Mouse (Mus musculus): ENCODE measurements around the gene Brd4. TPM values are rescaled to one million over a fixed set of nuclear protein-coding genes. Genes with fewer than 3 reads are reported as not detected.

The Brd4 gene
- polyA plus RNA-seq, 1 experiment = 107 TPM

DNA sequence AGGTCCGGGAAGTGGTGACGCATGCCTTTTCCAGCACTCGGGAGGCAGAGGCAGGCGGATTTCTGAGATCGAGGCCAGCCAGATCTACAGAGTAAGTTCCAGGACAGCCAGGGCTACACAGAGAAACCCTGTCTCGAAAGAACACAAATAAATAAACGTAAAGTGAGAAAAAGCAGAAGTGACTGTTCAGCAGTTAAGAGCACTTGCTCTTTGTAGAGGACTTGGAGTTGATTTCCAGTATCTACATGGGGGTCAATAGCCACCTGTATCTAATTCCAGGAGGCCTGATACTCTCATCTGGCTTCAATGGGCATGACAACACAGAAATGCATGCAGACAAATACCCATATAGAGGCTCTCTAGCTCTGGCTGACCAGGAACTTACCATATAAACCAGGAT lies 15.4 kb downstream of the Brd4 start:
- TF ChIP-seq POLR2A (IDR thresholded peaks at IDR 0.05; ENCODE audit: control insufficient read depth, extremely low read depth, insufficient read depth, low read length, poor library complexity) (no peak), CTCF (IDR thresholded peaks at IDR 0.05; ENCODE audit: borderline replicate concordance, control insufficient read depth, extremely low read depth, insufficient read depth, low read length, poor library complexity) (no peak)
- Histone ChIP-seq H3K4me3 (ENCODE audit: control insufficient read depth, insufficient read depth, low read length) (no peak overlapping the region), H3K36me3 (ENCODE audit: control insufficient read depth, insufficient read depth, low read length) (no peaks in the 10 kb centered on the region), H3K4me1 (replicated peaks; ENCODE audit: control insufficient read depth, insufficient read depth, low read length) (no peaks in the 10 kb centered on the region), H3K27ac (ENCODE audit: control insufficient read depth, insufficient read depth, low read length) (no peak overlapping the region), H3K27me3 (ENCODE audit: control insufficient read depth, insufficient read depth, low read length) (no peaks in the 10 kb centered on the region)
- DNase-seq = no peak
- 77% methylated on average over 7 of the region's 7 CpGs for WGBS

DNA sequence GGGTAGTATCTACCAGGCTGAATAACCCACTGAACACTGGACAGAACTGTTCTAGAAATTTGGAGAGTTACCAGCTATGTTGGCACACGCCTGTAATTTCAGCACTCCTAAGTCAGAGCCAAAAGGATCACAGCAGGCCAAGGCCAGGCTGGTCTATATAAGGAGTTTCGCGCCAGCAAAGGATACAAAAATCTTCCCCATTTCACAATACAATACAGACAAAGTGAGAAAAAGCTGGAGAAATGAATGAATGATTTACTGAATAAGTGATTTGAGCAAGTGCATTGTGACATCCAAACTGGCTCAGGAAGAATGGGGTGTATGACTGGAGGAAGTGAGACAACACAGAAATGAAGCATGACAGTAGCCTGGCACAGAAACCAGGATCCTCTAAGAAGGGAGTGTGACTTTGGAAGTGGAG lies 16.0 kb downstream of the Brd4 start:
- whole genome bisulfite sequencing = 97% methylated on average over 3 of the region's 3 CpGs
- no peak overlapping the region for H3K27ac ChIP-seq (ENCODE audit: control insufficient read depth, insufficient read depth, low read length)
- H3K36me3 ChIP-seq (ENCODE audit: control insufficient read depth, insufficient read depth, low read length) = no peaks in the 10 kb centered on the region
- H3K4me3 ChIP-seq (ENCODE audit: control insufficient read depth, insufficient read depth, low read length) = no peak overlapping the region
- no peak for DNase-seq
- no peaks in the 10 kb centered on the region for H3K27me3 ChIP-seq (ENCODE audit: control insufficient read depth, insufficient read depth, low read length)
- TF ChIP-seq POLR2A (IDR thresholded peaks at IDR 0.05; ENCODE audit: control insufficient read depth, extremely low read depth, insufficient read depth, low read length, poor library complexity) = no peak
- TF ChIP-seq CTCF (IDR thresholded peaks at IDR 0.05; ENCODE audit: borderline replicate concordance, control insufficient read depth, extremely low read depth, insufficient read depth, low read length, poor library complexity) = no peak
- H3K4me1 ChIP-seq (replicated peaks; ENCODE audit: control insufficient read depth, insufficient read depth, low read length) = no peaks in the 10 kb centered on the region

- no peak overlapping the region for H3K27ac ChIP-seq (ENCODE audit: control insufficient read depth, insufficient read depth, low read length)
These were observed 16.4 kb downstream of the Brd4 start for GRCm38 (mm10) chr17:32268096-32268495.

GRCm38 (mm10) chr17:32267617-32268016 lies 16.9 kb downstream of the Brd4 start:
- Histone ChIP-seq H3K27me3 (ENCODE audit: control insufficient read depth, insufficient read depth, low read length) (no peaks in the 10 kb centered on the region), H3K36me3 (ENCODE audit: control insufficient read depth, insufficient read depth, low read length) (no peaks in the 10 kb centered on the region), H3K4me3 (ENCODE audit: control insufficient read depth, insufficient read depth, low read length) (no peak overlapping the region), H3K4me1 (replicated peaks; ENCODE audit: control insufficient read depth, insufficient read depth, low read length) (no peaks in the 10 kb centered on the region), H3K27ac (ENCODE audit: control insufficient read depth, insufficient read depth, low read length) (no peak overlapping the region)
- WGBS = 32% methylated on average over 1 of the region's 1 CpGs
- no peak for DNase-seq
- TF ChIP-seq CTCF (IDR thresholded peaks at IDR 0.05; ENCODE audit: borderline replicate concordance, control insufficient read depth, extremely low read depth, insufficient read depth, low read length, poor library complexity) (no peak), POLR2A (IDR thresholded peaks at IDR 0.05; ENCODE audit: control insufficient read depth, extremely low read depth, insufficient read depth, low read length, poor library complexity) (no peak)

More at GRCm38 (mm10) chr17:32268096-32268495, 16.4 kb downstream of the Brd4 start:
- TF ChIP-seq POLR2A (IDR thresholded peaks at IDR 0.05; ENCODE audit: control insufficient read depth, extremely low read depth, insufficient read depth, low read length, poor library complexity) = no peak
- TF ChIP-seq CTCF (IDR thresholded peaks at IDR 0.05; ENCODE audit: borderline replicate concordance, control insufficient read depth, extremely low read depth, insufficient read depth, low read length, poor library complexity) = no peak
- Histone ChIP-seq H3K27me3 (ENCODE audit: control insufficient read depth, insufficient read depth, low read length) (no peaks in the 10 kb centered on the region), H3K4me3 (ENCODE audit: control insufficient read depth, insufficient read depth, low read length) (no peak overlapping the region), H3K4me1 (replicated peaks; ENCODE audit: control insufficient read depth, insufficient read depth, low read length) (no peaks in the 10 kb centered on the region), H3K36me3 (ENCODE audit: control insufficient read depth, insufficient read depth, low read length) (no peaks in the 10 kb centered on the region)
- no peak for DNase-seq
- 75% methylated on average over 2 of the region's 2 CpGs for WGBS

GRCm38 (mm10) chr17:32263672-32264071 lies 20.9 kb downstream of the Brd4 start:
- Histone ChIP-seq H3K36me3 (ENCODE audit: control insufficient read depth, insufficient read depth, low read length) (no peaks in the 10 kb centered on the region), H3K27me3 (ENCODE audit: control insufficient read depth, insufficient read depth, low read length) (no peaks in the 10 kb centered on the region), H3K27ac (ENCODE audit: control insufficient read depth, insufficient read depth, low read length) (no peak overlapping the region), H3K4me1 (replicated peaks; ENCODE audit: control insufficient read depth, insufficient read depth, low read length) (no peaks in the 10 kb centered on the region), H3K4me3 (ENCODE audit: control insufficient read depth, insufficient read depth, low read length) (no peak overlapping the region)
- DNase-seq = no peak
- no peak for TF ChIP-seq CTCF (IDR thresholded peaks at IDR 0.05; ENCODE audit: borderline replicate concordance, control insufficient read depth, extremely low read depth, insufficient read depth, low read length, poor library complexity)
- TF ChIP-seq POLR2A (IDR thresholded peaks at IDR 0.05; ENCODE audit: control insufficient read depth, extremely low read depth, insufficient read depth, low read length, poor library complexity) = no peak
- WGBS = 92% methylated on average over 2 of the region's 2 CpGs

GRCm38 (mm10) chr17:32262831-32263559 lies 21.5 kb downstream of the Brd4 start:
- no peaks in the 10 kb centered on the region for H3K36me3 ChIP-seq (ENCODE audit: control insufficient read depth, insufficient read depth, low read length)
- no peak overlapping the region for H3K4me3 ChIP-seq (ENCODE audit: control insufficient read depth, insufficient read depth, low read length)
- no peak overlapping the region for H3K27ac ChIP-seq (ENCODE audit: control insufficient read depth, insufficient read depth, low read length)
- no peak for DNase-seq
- 96% methylated on average over 8 of the region's 8 CpGs for WGBS
- H3K4me1 ChIP-seq (replicated peaks; ENCODE audit: control insufficient read depth, insufficient read depth, low read length) = no peaks in the 10 kb centered on the region; the same call in 1 of the 2 replicates
- TF ChIP-seq POLR2A (IDR thresholded peaks at IDR 0.05; ENCODE audit: control insufficient read depth, extremely low read depth, insufficient read depth, low read length, poor library complexity) (no peak), CTCF (IDR thresholded peaks at IDR 0.05; ENCODE audit: borderline replicate concordance, control insufficient read depth, extremely low read depth, insufficient read depth, low read length, poor library complexity) (no peak)
- no peaks in the 10 kb centered on the region for H3K27me3 ChIP-seq (ENCODE audit: control insufficient read depth, insufficient read depth, low read length)
